Mouse (Mus musculus) cerebellum, postnatal 14 days (tissue): ENCODE measurements around the gene Mmp20.

Source experiments
- DNase-seq, 2 experiments: peaks; one replicate each; pipeline ENCODE4 v3.0.0; 2021; ENCODE audit warnings: mixed read lengths in 2 of 2

The Mmp20 gene

GRCm38 (mm10) chr9:7627931-7628330 is at the start of gene Mmp20:
Gene Mmp20, plus strand, starts transcription at chr9:7628231.
- DNase-seq, result no peak

GRCm38 (mm10) chr9:7590063-7590462 is 38.0 kb upstream of the Mmp20 start:
- no peak for DNase-seq

- no peak for DNase-seq
Measured at GRCm38 (mm10) chr9:7593272-7593812, 34.7 kb upstream of the Mmp20 start.

- peak; percentile 85 to 86 for DNase-seq
Measured at GRCm38 (mm10) chr9:7594816-7595540, 33.1 kb upstream of the Mmp20 start.

- peak; percentile 85 to 87 for DNase-seq
Measured at GRCm38 (mm10) chr9:7602982-7603742, 24.9 kb upstream of the Mmp20 start.

- peak; percentile 26 to 65 for DNase-seq
Measured at GRCm38 (mm10) chr9:7604005-7604404, 24.0 kb upstream of the Mmp20 start.

- no peak for DNase-seq
Measured at GRCm38 (mm10) chr9:7605638-7606037, 22.4 kb upstream of the Mmp20 start.

- DNase-seq, result no peak
Measured at GRCm38 (mm10) chr9:7622582-7622981, 5.4 kb upstream of the Mmp20 start.

- no peak for DNase-seq
Measured at GRCm38 (mm10) chr9:7633936-7634335, 5.9 kb downstream of the Mmp20 start.

GRCm38 (mm10) chr9:7647901-7648300 is 19.9 kb downstream of the Mmp20 start:
- no peak for DNase-seq

- no peak for DNase-seq
Measured at GRCm38 (mm10) chr9:7650397-7651180, 22.6 kb downstream of the Mmp20 start.

- no peak for DNase-seq
Measured at GRCm38 (mm10) chr9:7652351-7653085, 24.5 kb downstream of the Mmp20 start.

- no peak for DNase-seq
Measured at GRCm38 (mm10) chr9:7657946-7658345, 29.9 kb downstream of the Mmp20 start.

- DNase-seq, result no peak
Measured at GRCm38 (mm10) chr9:7659469-7660020, 31.5 kb downstream of the Mmp20 start.

- no peak for DNase-seq
Measured at GRCm38 (mm10) chr9:7661371-7661770, 33.3 kb downstream of the Mmp20 start.

- no peak for DNase-seq
Measured at GRCm38 (mm10) chr9:7669674-7670073, 41.6 kb downstream of the Mmp20 start.

- no peak for DNase-seq
Measured at GRCm38 (mm10) chr9:7672985-7673384, 45.0 kb downstream of the Mmp20 start.

GRCm38 (mm10) chr9:7678154-7678837 is 50.3 kb downstream of the Mmp20 start:
- no peak for DNase-seq

- DNase-seq, result no peak
Measured at GRCm38 (mm10) chr9:7682081-7682618, 54.1 kb downstream of the Mmp20 start.

GRCm38 (mm10) chr9:7686024-7686423 is 58.0 kb downstream of the Mmp20 start:
- DNase-seq, result no peak

- DNase-seq, result peak; percentile 6 to 8
Measured at GRCm38 (mm10) chr9:7689799-7690198, 61.8 kb downstream of the Mmp20 start.
